Mouse (Mus musculus): ENCODE measurements around the gene Thrsp. TPM values are rescaled to one million over a fixed set of nuclear protein-coding genes. Genes with fewer than 3 reads are reported as not detected.

Thrsp gene
- polyA plus RNA-seq, 1 experiment from 2014 or later: 0.82 TPM

Other genes with a start within 250 kb of the Thrsp start
- gene Usp35, start 85.7 kb downstream of the Thrsp start, polyA plus RNA-seq (2015; fragmentation: Nextera tagmentation; extraction: Ambion mirVana): 0.60 and 1.8 TPM in 2 replicates
- 3.5 and 4.5 TPM in 2 replicates for gene Kctd21, start 85.4 kb downstream of the Thrsp start, polyA plus RNA-seq (2015; fragmentation: Nextera tagmentation; extraction: Ambion mirVana)
- 25.8 and 28.2 TPM in 2 replicates for gene Alg8, start 46.1 kb downstream of the Thrsp start, polyA plus RNA-seq (2015; fragmentation: Nextera tagmentation; extraction: Ambion mirVana)
- 451 and 701 TPM in 2 replicates for gene Ndufc2, start 17.7 kb downstream of the Thrsp start, polyA plus RNA-seq (2015; fragmentation: Nextera tagmentation; extraction: Ambion mirVana)
- 0.83 and 1.8 TPM in 2 replicates for gene Kctd14, start 33.6 kb upstream of the Thrsp start, polyA plus RNA-seq (2015; fragmentation: Nextera tagmentation; extraction: Ambion mirVana)
- gene Ints4, start 63.2 kb upstream of the Thrsp start, polyA plus RNA-seq (2015; fragmentation: Nextera tagmentation; extraction: Ambion mirVana): 27.5 and 33.9 TPM in 2 replicates
- gene Aamdc, start 161.8 kb upstream of the Thrsp start, polyA plus RNA-seq (2015; fragmentation: Nextera tagmentation; extraction: Ambion mirVana): 47.4 and 53.6 TPM in 2 replicates
- gene Rsf1, start 162.2 kb upstream of the Thrsp start, polyA plus RNA-seq (2015; fragmentation: Nextera tagmentation; extraction: Ambion mirVana): 14.4 and 15.1 TPM in 2 replicates

All from heart, embryonic 15.5 days (tissue).